Mouse (Mus musculus): ENCODE measurements around the gene Clec16a. TPM values are rescaled to one million over a fixed set of nuclear protein-coding genes. Genes with fewer than 3 reads are reported as not detected.

Clec16a gene
- polyA plus RNA-seq, 1 experiment from 2014 or later = 31.0 TPM

DNA sequence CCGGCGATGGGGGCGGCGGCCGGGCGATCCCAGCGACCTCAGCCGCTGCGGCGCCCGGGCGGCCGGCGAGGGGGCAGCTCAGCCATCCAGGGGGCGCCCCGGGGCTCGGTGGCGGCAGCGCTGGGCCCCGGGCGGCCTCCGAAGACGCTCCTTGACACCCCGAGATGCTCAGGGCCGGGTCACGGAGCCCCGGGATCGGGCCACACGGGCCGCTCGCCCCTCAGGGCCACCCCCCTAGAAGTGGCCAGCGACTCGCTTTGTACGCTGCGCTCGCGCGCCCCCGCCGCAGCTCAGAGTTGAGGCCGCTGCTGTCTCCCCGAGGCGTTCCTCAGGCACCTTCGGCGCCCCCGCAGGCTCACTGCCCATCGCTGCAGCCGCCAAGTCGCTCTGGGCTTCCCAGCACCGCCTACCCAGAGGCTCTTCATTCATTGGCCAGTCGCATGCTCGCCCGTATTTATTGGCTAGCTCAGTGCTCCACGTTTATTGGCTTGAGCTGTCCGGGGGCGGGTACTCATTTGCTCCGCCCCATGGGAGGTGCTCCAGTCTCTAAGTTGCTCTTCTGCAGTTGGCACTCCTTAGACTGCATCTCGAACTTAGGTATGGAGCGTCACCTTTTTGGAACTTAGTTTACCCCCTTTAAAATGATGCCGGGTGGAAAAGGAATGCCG lies 2.3 kb upstream of the Clec16a start, which contains the start of gene Dexi:
Gene Dexi, minus strand, starts transcription at position 357 of the 668 bp plus-strand sequence.
- Histone ChIP-seq H3K27ac (ENCODE audit: low read length) (peak within 1 kb of the TSS; percentile 84), H3K36me3 (ENCODE audit: control insufficient read depth, insufficient read depth, low read length) (no peaks in the 10 kb centered on the region), H3K4me2 (ENCODE audit: low read depth, low read length) (peak within 1 kb of the TSS; percentile 77), H3K9ac (ENCODE audit: low read length) (peak within 1 kb of the TSS; percentile 89), H3K4me1 (ENCODE audit: control insufficient read depth, insufficient read depth, low read length) (peaks cover 44% of the 10 kb centered on the region), H3K9me3 (replicated peaks; ENCODE audit: control insufficient read depth, low read length) (no peaks in the 10 kb centered on the region), H3K27me3 (ENCODE audit: control insufficient read depth, insufficient read depth, low read length) (no peaks in the 10 kb centered on the region), H3K4me3 (replicated peaks; ENCODE audit: low read length) (peak within 1 kb of the TSS; percentile 74)
- under 1% methylated on average over 44 of the region's 61 CpGs for WGBS
- peak; percentile 95 for ATAC-seq (ENCODE audit: insufficient read depth, low FRiP score)

- 55% methylated on average over 3 of the region's 3 CpGs for WGBS
- H3K4me2 ChIP-seq (ENCODE audit: low read depth, low read length) = peak overlapping the region; percentile 63; the same call in 1 of the 2 replicates
- H3K9ac ChIP-seq (ENCODE audit: low read length) = no peak overlapping the region
- no peak overlapping the region for H3K27ac ChIP-seq (ENCODE audit: low read length)
- H3K27me3 ChIP-seq (ENCODE audit: control insufficient read depth, insufficient read depth, low read length) = no peaks in the 10 kb centered on the region
- peaks cover 20% of the 10 kb centered on the region for H3K4me1 ChIP-seq (ENCODE audit: control insufficient read depth, insufficient read depth, low read length)
- no peaks in the 10 kb centered on the region for H3K36me3 ChIP-seq (ENCODE audit: control insufficient read depth, insufficient read depth, low read length)
- ATAC-seq (ENCODE audit: insufficient read depth, low FRiP score) = no peak
- H3K4me3 ChIP-seq (replicated peaks; ENCODE audit: low read length) = no peak overlapping the region
- no peaks in the 10 kb centered on the region for H3K9me3 ChIP-seq (replicated peaks; ENCODE audit: control insufficient read depth, low read length)
These were observed 1.7 kb downstream of the Clec16a start for GRCm38 (mm10) chr16:10546865-10547264.

DNA sequence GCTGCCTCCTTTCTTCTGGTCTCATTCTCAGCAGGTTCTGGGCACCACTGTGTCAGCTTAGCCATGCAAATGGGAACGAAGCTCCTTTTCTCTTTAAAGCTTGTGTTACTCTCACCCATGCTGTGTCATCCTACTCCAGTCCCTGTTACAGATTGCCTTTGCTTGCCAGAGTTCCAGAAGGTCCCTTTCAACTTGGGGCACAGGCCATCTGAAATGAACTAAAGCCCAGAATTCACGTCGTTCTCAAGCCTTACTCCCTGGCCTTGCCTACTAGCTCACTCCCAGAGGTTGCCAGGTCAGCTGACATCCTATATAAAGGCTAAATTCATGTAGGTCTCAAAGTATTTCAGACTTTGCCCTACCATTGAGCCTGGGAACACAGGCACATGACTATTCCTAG lies 3.8 kb downstream of the Clec16a start:
- H3K4me2 ChIP-seq (ENCODE audit: low read depth, low read length) = no peak overlapping the region
- no peak for ATAC-seq (ENCODE audit: insufficient read depth, low FRiP score)
- WGBS = 67% methylated on average over 3 of the region's 3 CpGs
- peaks cover 18% of the 10 kb centered on the region for H3K4me1 ChIP-seq (ENCODE audit: control insufficient read depth, insufficient read depth, low read length)
- no peaks in the 10 kb centered on the region for H3K9me3 ChIP-seq (replicated peaks; ENCODE audit: control insufficient read depth, low read length)
- H3K27ac ChIP-seq (ENCODE audit: low read length) = no peak overlapping the region
- H3K36me3 ChIP-seq (ENCODE audit: control insufficient read depth, insufficient read depth, low read length) = no peaks in the 10 kb centered on the region
- H3K9ac ChIP-seq (ENCODE audit: low read length) = no peak overlapping the region
- no peaks in the 10 kb centered on the region for H3K27me3 ChIP-seq (ENCODE audit: control insufficient read depth, insufficient read depth, low read length)
- no peak overlapping the region for H3K4me3 ChIP-seq (replicated peaks; ENCODE audit: low read length)

- Histone ChIP-seq H3K9me3 (replicated peaks; ENCODE audit: control insufficient read depth, low read length) (no peaks in the 10 kb centered on the region), H3K27me3 (ENCODE audit: control insufficient read depth, insufficient read depth, low read length) (no peaks in the 10 kb centered on the region), H3K36me3 (ENCODE audit: control insufficient read depth, insufficient read depth, low read length) (no peaks in the 10 kb centered on the region), H3K27ac (ENCODE audit: low read length) (no peak overlapping the region), H3K9ac (ENCODE audit: low read length) (no peak overlapping the region), H3K4me2 (ENCODE audit: low read depth, low read length) (no peak overlapping the region), H3K4me3 (replicated peaks; ENCODE audit: low read length) (no peak overlapping the region), H3K4me1 (ENCODE audit: control insufficient read depth, insufficient read depth, low read length) (peaks cover 18% of the 10 kb centered on the region)
- WGBS = 84% methylated on average over 2 of the region's 2 CpGs
- ATAC-seq (ENCODE audit: insufficient read depth, low FRiP score) = no peak
These were observed 4.5 kb downstream of the Clec16a start for GRCm38 (mm10) chr16:10549600-10549999.

DNA sequence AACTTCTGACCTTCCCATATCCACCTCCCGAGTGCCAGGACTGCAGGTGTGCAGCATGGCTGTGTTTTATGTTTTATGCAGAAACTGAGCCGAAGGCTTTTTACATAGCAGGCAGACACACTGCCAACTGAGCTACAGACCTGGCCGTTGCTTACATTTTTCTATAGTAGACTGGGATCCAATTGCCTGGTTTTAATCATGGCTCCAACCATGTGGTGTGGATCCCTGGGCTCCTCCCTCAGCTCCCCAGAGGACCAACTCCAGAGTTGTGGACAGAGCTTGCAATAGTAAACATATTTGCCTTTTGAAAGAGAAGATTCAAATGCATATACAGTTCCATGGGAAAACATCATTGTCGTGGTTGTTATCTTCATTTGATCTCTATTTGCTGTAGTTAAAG lies 6.5 kb downstream of the Clec16a start:
- ATAC-seq (ENCODE audit: insufficient read depth, low FRiP score) = no peak
- no peak overlapping the region for H3K4me2 ChIP-seq (ENCODE audit: low read depth, low read length)
- H3K27me3 ChIP-seq (ENCODE audit: control insufficient read depth, insufficient read depth, low read length) = no peaks in the 10 kb centered on the region
- no peaks in the 10 kb centered on the region for H3K36me3 ChIP-seq (ENCODE audit: control insufficient read depth, insufficient read depth, low read length)
- no peak overlapping the region for H3K27ac ChIP-seq (ENCODE audit: low read length)
- H3K4me1 ChIP-seq (ENCODE audit: control insufficient read depth, insufficient read depth, low read length) = peaks cover 8% of the 10 kb centered on the region
- H3K9ac ChIP-seq (ENCODE audit: low read length) = no peak overlapping the region
- H3K4me3 ChIP-seq (replicated peaks; ENCODE audit: low read length) = no peak overlapping the region
- H3K9me3 ChIP-seq (replicated peaks; ENCODE audit: control insufficient read depth, low read length) = no peaks in the 10 kb centered on the region
- 70% methylated on average over 4 of the region's 4 CpGs for WGBS

DNA sequence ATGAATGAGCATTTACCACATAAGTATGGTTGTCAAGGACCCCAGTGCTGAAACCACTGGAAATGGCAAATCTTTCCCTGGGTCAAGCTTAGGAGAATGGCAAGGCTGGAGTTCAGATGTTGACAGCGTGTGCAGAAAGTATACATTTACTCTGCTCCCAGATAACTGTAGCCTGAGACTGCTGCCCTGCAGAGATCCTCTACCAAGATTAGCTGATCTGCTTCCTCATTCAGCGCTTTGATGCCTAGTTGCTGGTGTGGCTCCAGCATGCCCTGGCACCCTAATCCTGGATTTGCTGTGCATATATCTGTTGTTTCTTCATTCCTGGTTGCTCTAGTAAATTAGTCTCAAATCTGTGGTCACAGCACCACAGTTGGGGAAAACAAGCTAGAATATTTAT lies 8.7 kb downstream of the Clec16a start:
- no peak overlapping the region for H3K4me2 ChIP-seq (ENCODE audit: low read depth, low read length)
- H3K9ac ChIP-seq (ENCODE audit: low read length) = no peak overlapping the region
- H3K27me3 ChIP-seq (ENCODE audit: control insufficient read depth, insufficient read depth, low read length) = no peaks in the 10 kb centered on the region
- no peak overlapping the region for H3K27ac ChIP-seq (ENCODE audit: low read length)
- WGBS = 75% methylated on average over 2 of the region's 2 CpGs
- no peaks in the 10 kb centered on the region for H3K9me3 ChIP-seq (replicated peaks; ENCODE audit: control insufficient read depth, low read length)
- H3K36me3 ChIP-seq (ENCODE audit: control insufficient read depth, insufficient read depth, low read length) = no peaks in the 10 kb centered on the region
- H3K4me1 ChIP-seq (ENCODE audit: control insufficient read depth, insufficient read depth, low read length) = peaks cover 4% of the 10 kb centered on the region; the same call in 1 of the 2 replicates
- ATAC-seq (ENCODE audit: insufficient read depth, low FRiP score) = no peak
- no peak overlapping the region for H3K4me3 ChIP-seq (replicated peaks; ENCODE audit: low read length)

DNA sequence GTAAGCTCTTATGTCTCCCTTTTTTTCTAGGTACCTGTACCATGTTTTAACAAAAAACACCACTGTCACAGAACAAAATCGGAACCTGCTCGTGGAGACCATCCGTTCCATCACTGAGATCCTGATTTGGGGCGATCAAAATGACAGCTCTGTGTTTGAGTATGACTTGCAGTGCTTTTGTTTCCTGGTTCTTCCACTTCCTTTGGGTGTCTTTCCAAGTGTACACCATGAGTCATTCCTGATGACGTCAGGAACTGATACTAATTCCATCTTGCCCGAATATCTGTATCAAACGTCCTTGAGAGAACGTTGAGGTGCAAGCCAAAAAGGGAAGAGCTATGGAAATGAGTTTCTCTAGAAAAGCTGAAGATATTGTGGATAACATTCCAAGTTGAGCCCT lies 14.9 kb downstream of the Clec16a start:
- no peak overlapping the region for H3K9ac ChIP-seq (ENCODE audit: low read length)
- no peaks in the 10 kb centered on the region for H3K36me3 ChIP-seq (ENCODE audit: control insufficient read depth, insufficient read depth, low read length)
- WGBS = 81% methylated on average over 8 of the region's 8 CpGs
- H3K27ac ChIP-seq (ENCODE audit: low read length) = no peak overlapping the region
- H3K4me3 ChIP-seq (replicated peaks; ENCODE audit: low read length) = no peak overlapping the region
- H3K4me1 ChIP-seq (ENCODE audit: control insufficient read depth, insufficient read depth, low read length) = no peaks in the 10 kb centered on the region
- no peaks in the 10 kb centered on the region for H3K27me3 ChIP-seq (ENCODE audit: control insufficient read depth, insufficient read depth, low read length)
- no peak for ATAC-seq (ENCODE audit: insufficient read depth, low FRiP score)
- H3K4me2 ChIP-seq (ENCODE audit: low read depth, low read length) = no peak overlapping the region
- H3K9me3 ChIP-seq (replicated peaks; ENCODE audit: control insufficient read depth, low read length) = no peaks in the 10 kb centered on the region

DNA sequence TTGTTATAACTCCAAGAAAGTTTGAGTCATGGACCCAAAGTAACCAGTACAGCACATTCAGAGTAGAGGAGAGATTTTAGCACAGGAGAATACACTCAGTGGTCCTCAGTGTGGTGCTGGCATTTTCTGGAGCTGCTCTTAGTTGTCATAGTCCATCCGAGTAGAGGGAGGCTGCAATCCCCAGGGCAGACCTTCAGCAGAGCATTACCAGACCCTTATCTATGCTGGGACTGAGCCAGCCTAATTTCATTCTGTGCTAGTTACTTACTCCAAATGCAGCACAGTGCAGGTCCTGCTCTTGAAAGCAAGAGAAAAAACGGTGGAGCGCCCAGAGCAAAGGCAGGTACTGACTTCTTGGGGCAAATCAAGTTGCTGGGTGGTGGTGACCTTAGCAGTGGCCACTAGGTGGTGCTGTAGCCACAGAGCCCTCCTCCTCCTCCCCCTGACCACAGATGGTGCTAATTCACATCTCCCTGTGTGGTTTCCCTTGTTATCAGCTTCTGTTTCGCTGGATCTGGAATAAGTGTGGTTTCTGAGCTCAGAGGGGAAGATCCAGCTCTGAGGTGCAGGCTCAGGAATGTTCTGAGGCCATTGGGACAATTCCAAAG lies 20.2 kb downstream of the Clec16a start:
- Histone ChIP-seq H3K27me3 (ENCODE audit: control insufficient read depth, insufficient read depth, low read length) (no peaks in the 10 kb centered on the region), H3K36me3 (ENCODE audit: control insufficient read depth, insufficient read depth, low read length) (no peaks in the 10 kb centered on the region), H3K4me2 (ENCODE audit: low read depth, low read length) (no peak overlapping the region), H3K4me1 (ENCODE audit: control insufficient read depth, insufficient read depth, low read length) (no peaks in the 10 kb centered on the region), H3K27ac (ENCODE audit: low read length) (no peak overlapping the region), H3K9me3 (replicated peaks; ENCODE audit: control insufficient read depth, low read length) (no peaks in the 10 kb centered on the region), H3K9ac (ENCODE audit: low read length) (no peak overlapping the region), H3K4me3 (replicated peaks; ENCODE audit: low read length) (no peak overlapping the region)
- ATAC-seq (ENCODE audit: insufficient read depth, low FRiP score) = peak; percentile 71; the same call in 1 of the 2 replicates
- WGBS = 33% methylated on average over 4 of the region's 4 CpGs

- Histone ChIP-seq H3K4me3 (replicated peaks; ENCODE audit: low read length) (no peak overlapping the region), H3K36me3 (ENCODE audit: control insufficient read depth, insufficient read depth, low read length) (no peaks in the 10 kb centered on the region), H3K27ac (ENCODE audit: low read length) (no peak overlapping the region), H3K9ac (ENCODE audit: low read length) (no peak overlapping the region), H3K4me2 (ENCODE audit: low read depth, low read length) (no peak overlapping the region), H3K4me1 (ENCODE audit: control insufficient read depth, insufficient read depth, low read length) (no peaks in the 10 kb centered on the region), H3K9me3 (replicated peaks; ENCODE audit: control insufficient read depth, low read length) (no peaks in the 10 kb centered on the region), H3K27me3 (ENCODE audit: control insufficient read depth, insufficient read depth, low read length) (no peaks in the 10 kb centered on the region)
- 91% methylated on average over 4 of the region's 4 CpGs for WGBS
- ATAC-seq (ENCODE audit: insufficient read depth, low FRiP score) = no peak
These were observed 22.0 kb downstream of the Clec16a start for GRCm38 (mm10) chr16:10567153-10567552.
